Mouse (Mus musculus): ENCODE measurements around the gene Gprc5a.

The Gprc5a gene

GRCm38 (mm10) chr6:135074405-135074947, 9.0 kb downstream of the Gprc5a start:
- no peak for DNase-seq (ENCODE audit: low spot score in 2 of 2)

DNA sequence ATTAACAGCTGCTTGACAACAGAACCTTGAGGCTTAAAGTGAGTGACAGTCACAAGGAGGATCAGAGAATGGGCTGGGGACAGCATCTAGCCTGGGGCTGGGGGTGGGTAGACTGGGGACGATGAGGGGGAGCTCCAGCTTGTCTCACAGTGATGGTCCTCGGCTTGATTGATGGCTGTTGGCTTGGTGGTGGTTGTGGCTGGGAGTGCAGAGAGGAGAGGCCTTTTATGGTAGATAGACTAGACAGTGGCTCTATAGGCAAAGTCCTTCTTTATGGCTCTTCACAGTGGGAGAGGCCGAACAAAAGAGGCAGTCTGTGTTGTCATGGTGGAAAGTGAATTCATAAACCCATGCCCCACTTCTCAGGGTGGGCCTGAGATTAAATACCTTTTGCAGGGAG, 10.8 kb downstream of the Gprc5a start:
- DNase-seq (ENCODE audit: low spot score in 2 of 2), result no peak

- no peak for DNase-seq (ENCODE audit: low spot score in 2 of 2)
Measured at GRCm38 (mm10) chr6:135078420-135078819, 13.0 kb downstream of the Gprc5a start.

GRCm38 (mm10) chr6:135083991-135084502, 18.6 kb downstream of the Gprc5a start:
- no peak for DNase-seq (ENCODE audit: low spot score in 2 of 2)

DNA sequence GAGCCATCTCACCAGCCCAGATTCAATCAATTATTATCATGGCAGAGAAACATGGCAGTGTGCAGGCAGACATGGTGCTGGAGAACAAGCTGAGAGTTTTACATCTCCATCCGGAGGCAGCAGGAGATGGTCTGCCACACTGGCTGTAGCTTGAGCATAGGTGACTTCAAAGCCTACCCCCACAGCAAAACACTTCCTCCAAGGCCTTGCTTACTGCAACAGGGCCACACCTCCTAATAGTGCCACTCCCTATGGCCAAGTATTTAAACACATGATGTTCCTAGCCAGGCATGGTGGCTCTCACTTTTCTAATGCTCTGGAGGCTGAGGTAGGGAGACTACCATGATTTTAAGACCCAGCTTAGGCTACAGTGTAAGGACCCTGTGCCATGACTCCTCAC, 20.3 kb downstream of the Gprc5a start:
- DNase-seq (ENCODE audit: low spot score in 2 of 2), result no peak

- DNase-seq (ENCODE audit: low spot score in 2 of 2), result peak; percentile 53 to 72
Measured at GRCm38 (mm10) chr6:135087721-135088451, 22.4 kb downstream of the Gprc5a start.

GRCm38 (mm10) chr6:135089786-135090185, 24.3 kb downstream of the Gprc5a start:
- no peak for DNase-seq (ENCODE audit: low spot score in 2 of 2)

DNA sequence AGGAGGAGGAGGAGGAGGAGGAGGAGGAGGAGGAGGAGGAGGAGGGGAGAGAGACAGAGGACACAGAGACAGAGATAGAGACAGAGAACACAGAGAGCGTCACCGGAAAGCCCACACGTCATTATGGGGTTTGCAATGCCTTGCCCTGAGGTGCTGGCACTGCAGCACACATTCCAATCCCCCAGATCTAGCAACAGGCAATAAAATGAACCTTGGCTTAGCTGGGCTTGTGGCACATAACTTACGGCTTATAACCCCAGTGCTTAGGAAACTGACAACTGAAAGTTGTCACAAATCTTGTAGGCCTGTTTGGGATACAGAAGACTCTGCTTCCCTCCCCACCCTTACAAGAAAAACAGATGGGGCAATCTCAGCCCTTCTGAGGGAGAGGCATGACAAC, 25.2 kb downstream of the Gprc5a start:
- no peak for DNase-seq (ENCODE audit: low spot score in 2 of 2)

GRCm38 (mm10) chr6:135092798-135093470, 27.5 kb downstream of the Gprc5a start:
- no peak for DNase-seq (ENCODE audit: low spot score in 2 of 2)

DNA sequence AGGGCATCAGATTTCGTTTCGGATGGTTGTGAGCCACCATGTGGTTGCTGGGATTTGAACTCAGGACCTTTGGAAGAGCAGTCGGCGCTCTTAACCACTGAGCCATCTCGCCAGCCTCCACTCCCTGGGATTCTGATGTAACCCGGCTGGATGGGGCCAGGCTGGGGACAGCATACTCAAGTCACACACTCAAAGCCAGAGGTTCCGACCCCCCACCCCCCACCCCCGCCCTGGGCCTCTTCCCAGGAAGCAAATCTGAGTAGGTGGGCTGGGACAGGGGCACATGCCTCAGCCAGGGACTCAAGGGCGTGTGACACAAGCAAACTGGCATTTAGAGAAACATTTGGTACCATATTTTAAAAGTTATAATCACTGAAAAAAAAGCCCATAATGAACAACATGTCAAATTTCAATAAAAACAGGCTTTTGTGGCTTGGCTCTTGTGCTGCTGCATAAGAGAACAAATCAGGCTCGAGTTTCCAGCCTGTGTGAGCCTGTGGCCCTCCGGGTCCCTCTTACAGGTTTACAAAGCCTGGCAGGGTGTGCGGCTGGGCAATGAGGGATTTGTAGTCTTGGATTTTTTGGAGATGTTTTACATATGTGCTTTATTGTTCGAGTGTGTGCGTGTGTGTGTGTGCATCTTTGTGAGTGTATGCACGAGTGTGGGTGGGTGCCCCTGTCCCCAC, 35.5 kb downstream of the Gprc5a start:
- DNase-seq (ENCODE audit: low spot score in 2 of 2), result no peak

DNA sequence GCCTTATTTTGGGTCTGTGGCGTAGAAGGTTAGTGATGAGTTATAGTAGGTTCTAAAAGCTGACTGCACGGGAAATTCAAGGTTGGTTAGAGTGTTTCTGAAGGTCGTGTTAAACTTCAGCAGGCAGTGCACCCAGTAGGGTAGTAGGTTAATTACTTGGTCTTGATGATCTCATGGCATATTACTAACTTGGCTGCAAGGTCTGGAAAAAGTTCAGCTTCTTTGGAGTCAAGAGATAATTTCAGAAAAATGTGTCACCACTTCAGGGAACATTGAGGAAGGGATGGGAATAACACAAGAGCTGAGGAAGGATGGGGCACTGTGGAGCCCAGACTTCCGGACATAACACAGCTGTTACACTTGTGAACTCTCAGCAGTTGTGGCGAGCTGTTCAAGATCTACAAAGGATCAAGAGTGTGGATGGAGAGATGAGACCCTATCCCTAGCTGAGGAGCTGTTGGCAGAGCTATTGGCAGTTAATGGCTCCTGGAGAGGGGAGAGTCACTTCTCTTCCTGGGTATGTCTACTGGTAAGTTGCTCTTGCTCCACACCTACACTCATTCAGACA, 37.4 kb downstream of the Gprc5a start:
- no peak for DNase-seq (ENCODE audit: low spot score in 2 of 2)

- DNase-seq (ENCODE audit: low spot score in 2 of 2), result no peak
Measured at GRCm38 (mm10) chr6:135107014-135107413, 41.6 kb downstream of the Gprc5a start.

GRCm38 (mm10) chr6:135112411-135113113, 47.1 kb downstream of the Gprc5a start:
- DNase-seq (ENCODE audit: low spot score in 2 of 2), result no peak

DNA sequence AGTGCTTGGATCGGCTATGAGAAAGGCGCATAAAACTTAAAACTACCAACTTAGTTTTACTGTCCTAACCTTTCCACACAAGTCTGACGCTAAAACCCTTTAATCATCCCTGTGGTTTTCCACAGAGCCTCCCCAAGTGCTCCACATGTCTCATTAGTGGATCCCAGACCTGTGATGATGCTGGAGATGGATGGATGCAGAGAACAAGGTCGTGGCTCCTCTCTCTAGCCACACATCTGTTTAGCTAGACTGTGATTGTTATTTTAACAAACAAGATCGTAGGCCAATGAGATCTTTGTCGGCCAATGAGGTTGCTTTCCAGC, 47.6 kb downstream of the Gprc5a start:
- no peak for DNase-seq (ENCODE audit: low spot score in 2 of 2)

DNA sequence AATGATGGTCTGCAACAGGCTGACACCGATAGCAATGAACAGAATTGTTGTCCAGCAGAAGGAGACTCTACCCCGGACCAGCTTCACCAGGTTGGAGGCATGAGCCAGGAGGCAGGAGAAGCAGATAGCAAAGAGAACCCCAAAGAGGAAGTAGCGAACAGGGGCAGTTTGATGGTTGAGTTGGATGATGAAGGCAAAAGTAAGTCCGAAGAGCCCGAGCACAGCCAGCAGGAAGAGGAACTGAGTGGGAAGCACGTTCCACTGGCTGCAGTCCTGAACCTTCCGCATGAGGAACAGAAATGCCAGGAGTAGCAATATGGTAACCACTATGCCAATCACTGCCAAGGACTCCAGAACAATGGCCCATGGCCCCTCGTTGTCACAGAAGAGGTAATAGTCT, 51.0 kb downstream of the Gprc5a start:
- no peak for DNase-seq (ENCODE audit: low spot score in 2 of 2)

GRCm38 (mm10) chr6:135118183-135118582, 52.7 kb downstream of the Gprc5a start, which contains the start of gene Gprc5d:
Gene Gprc5d, minus strand, starts transcription at chr6:135118283.
- no peak for DNase-seq (ENCODE audit: low spot score in 2 of 2)

DNA sequence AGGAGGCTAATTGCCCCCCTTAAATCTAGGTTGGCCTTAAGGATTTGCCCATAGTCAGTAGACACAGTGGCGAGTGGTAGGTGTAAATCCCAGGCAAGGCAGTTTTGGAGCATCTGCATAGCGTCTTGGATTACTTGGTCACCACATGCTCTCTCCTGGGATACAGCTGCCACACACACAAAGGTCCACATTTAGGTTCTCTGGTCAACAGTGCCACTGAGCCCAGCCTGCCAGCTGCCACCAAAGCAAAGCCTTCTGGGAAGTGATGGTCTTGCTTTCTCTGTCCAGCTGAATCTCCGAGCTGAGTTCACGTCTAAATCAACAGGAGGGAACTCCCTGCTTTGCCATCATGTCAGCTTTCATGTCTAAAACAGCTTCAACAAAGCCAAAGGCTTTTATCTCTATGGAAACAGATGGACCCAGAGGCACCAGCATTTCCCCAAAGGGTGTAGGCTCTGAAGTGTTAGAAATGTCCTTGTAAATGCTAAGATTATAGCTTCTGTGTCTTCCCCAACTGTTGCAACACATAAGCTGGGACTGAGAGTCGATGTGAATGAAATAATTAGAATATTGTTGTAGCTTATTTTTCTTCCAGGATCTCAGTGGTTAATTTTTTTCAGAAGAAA, 59.4 kb downstream of the Gprc5a start:
- no peak for DNase-seq (ENCODE audit: low spot score in 2 of 2)

GRCm38 (mm10) chr6:135133086-135133485, 67.6 kb downstream of the Gprc5a start:
- no peak for DNase-seq (ENCODE audit: low spot score in 2 of 2)

- no peak for DNase-seq (ENCODE audit: low spot score in 2 of 2)
Measured at GRCm38 (mm10) chr6:135133486-135133885, 68.0 kb downstream of the Gprc5a start.
